Mouse (Mus musculus) small intestine, adult 2 months (tissue): ENCODE results near the gene Socs5. TPM values are rescaled to one million over a fixed set of nuclear protein-coding genes. Genes with fewer than 3 reads are reported as not detected.

Source experiments
- H3K27ac ChIP-seq: fragments of 200-500 bp; 2 replicates; pipeline ENCODE4 v1.5.1; 2012; ENCODE audit warnings: low read depth, low read length, control low read depth, inconsistent platforms; ENCODE audit not compliant: insufficient read depth
- H3K27me3 ChIP-seq: fragments of 200-500 bp; 2 replicates; pipeline ENCODE4 v1.6.1; 2012; ENCODE audit warnings: mild to moderate bottlenecking, moderate library complexity, low read length, inconsistent platforms; ENCODE audit not compliant: control insufficient read depth, insufficient read depth
- H3K36me3 ChIP-seq: fragments of 200-500 bp; 2 replicates; pipeline ENCODE4 v1.6.1; 2012; ENCODE audit warnings: mild to moderate bottlenecking, low read length, control low read depth, inconsistent platforms; ENCODE audit not compliant: control insufficient read depth, insufficient read depth
- H3K4me1 ChIP-seq: fragments of 200-500 bp; 2 replicates; pipeline ENCODE4 v1.6.1; 2012; ENCODE audit warnings: low read length, inconsistent platforms, mixed read lengths; ENCODE audit not compliant: control insufficient read depth, insufficient read depth, insufficient read length
- H3K4me3 ChIP-seq: fragments of 200-500 bp; 2 replicates; pipeline ENCODE4 v1.5.1; 2012; ENCODE audit warnings: low read depth, mild to moderate bottlenecking, control low read depth, inconsistent platforms, low read length, moderate library complexity
- CTCF ChIP-seq: fragments of 200-500 bp; IDR thresholded peaks from 2 replicates; pipeline ENCODE4 v1.5.1; 2012; ENCODE audit warnings: low read depth, mild to moderate bottlenecking, control low read depth, inconsistent platforms, low read length, moderate library complexity, mixed read lengths; ENCODE audit not compliant: insufficient replicate concordance, insufficient read length; ENCODE audit errors: extremely low read depth
- POLR2A ChIP-seq: fragments of 200-500 bp; IDR thresholded peaks from 2 replicates; pipeline ENCODE4 v1.6.1; 2012; ENCODE audit warnings: low read depth, mild to moderate bottlenecking, control low read depth, inconsistent platforms, low read length, moderate library complexity
- WGBS: fragments of 180-500 bp; shearing (Covaris S2); methylation state at CpG from one replicate; pipeline ENCODE4 v1.1.7; 2018; 5-methylcytosine and 5-hydroxymethylcytosine counted together
- polyA plus RNA-seq: library from polyadenylated mRNA; depleted of rRNA; stranded (reverse); fragments of >200 nt; gene quantifications from 2 replicates; pipeline ENCODE4 v1.2.3, GENCODE M21; 2012; rRNA removed

The Socs5 gene
- polyA plus RNA-seq, 1 experiment = 1.8 TPM

- Histone ChIP-seq H3K4me1 (no peaks in the 10 kb centered on the region; the same call in 1 of the 2 replicates), H3K36me3 (no peaks in the 10 kb centered on the region), H3K27ac (peak overlapping the region; percentile 40), H3K27me3 (no peaks in the 10 kb centered on the region), H3K4me3 (no peak overlapping the region)
- 55% methylated on average over 17 of the region's 17 CpGs for WGBS
- TF ChIP-seq POLR2A (no peak), CTCF (no peak)
Measured at GRCm38 (mm10) chr17:87176066-87177012, 68.9 kb downstream of the Socs5 start.

GRCm38 (mm10) chr17:87178596-87179590 lies 71.4 kb downstream of the Socs5 start:
- WGBS = 56% methylated on average over 16 of the region's 16 CpGs
- Histone ChIP-seq H3K4me1 (no peaks in the 10 kb centered on the region; the same call in 1 of the 2 replicates), H3K27ac (no peak overlapping the region), H3K27me3 (no peaks in the 10 kb centered on the region), H3K36me3 (no peaks in the 10 kb centered on the region), H3K4me3 (no peak overlapping the region)
- no peak for TF ChIP-seq POLR2A
- no peak for TF ChIP-seq CTCF

GRCm38 (mm10) chr17:87179939-87180550 lies 72.6 kb downstream of the Socs5 start:
- H3K4me1 ChIP-seq = no peaks in the 10 kb centered on the region; the same call in 1 of the 2 replicates
- TF ChIP-seq CTCF (no peak), POLR2A (no peak)
- H3K36me3 ChIP-seq = no peaks in the 10 kb centered on the region
- H3K27ac ChIP-seq = no peak overlapping the region
- H3K4me3 ChIP-seq = no peak overlapping the region
- 84% methylated on average over 9 of the region's 9 CpGs for WGBS
- no peaks in the 10 kb centered on the region for H3K27me3 ChIP-seq

GRCm38 (mm10) chr17:87181683-87182346 lies 74.3 kb downstream of the Socs5 start:
- H3K27ac ChIP-seq = no peak overlapping the region
- H3K4me1 ChIP-seq = no peaks in the 10 kb centered on the region
- WGBS = 70% methylated on average over 8 of the region's 8 CpGs
- TF ChIP-seq CTCF = no peak
- TF ChIP-seq POLR2A = no peak
- H3K4me3 ChIP-seq = no peak overlapping the region
- no peaks in the 10 kb centered on the region for H3K36me3 ChIP-seq
- H3K27me3 ChIP-seq = no peaks in the 10 kb centered on the region

GRCm38 (mm10) chr17:87185461-87186066 lies 78.1 kb downstream of the Socs5 start:
- no peaks in the 10 kb centered on the region for H3K27me3 ChIP-seq
- no peak overlapping the region for H3K4me3 ChIP-seq
- TF ChIP-seq CTCF (no peak), POLR2A (no peak)
- H3K27ac ChIP-seq = no peak overlapping the region
- no peaks in the 10 kb centered on the region for H3K4me1 ChIP-seq
- 49% methylated on average over 11 of the region's 11 CpGs for WGBS
- no peaks in the 10 kb centered on the region for H3K36me3 ChIP-seq

- no peak for TF ChIP-seq CTCF
- no peak for TF ChIP-seq POLR2A
- H3K4me3 ChIP-seq = no peak overlapping the region
- H3K27me3 ChIP-seq = no peaks in the 10 kb centered on the region
- H3K4me1 ChIP-seq = no peaks in the 10 kb centered on the region
- 74% methylated on average over 17 of the region's 17 CpGs for WGBS
- H3K27ac ChIP-seq = no peak overlapping the region
- H3K36me3 ChIP-seq = no peaks in the 10 kb centered on the region
Measured at GRCm38 (mm10) chr17:87187005-87187404, 79.5 kb downstream of the Socs5 start.

Other genes starting within 250 kb of the Socs5 start
- gene Tmem247, start 190.3 kb upstream of the Socs5 start, polyA plus RNA-seq = not detected in 2 replicates
- gene Atp6v1e2, start 159.8 kb upstream of the Socs5 start, polyA plus RNA-seq = not detected in 2 replicates
- 9.3 and 14.1 TPM in 2 replicates for gene Rhoq, start 144.6 kb upstream of the Socs5 start, polyA plus RNA-seq
- gene Pigf, start 82.3 kb upstream of the Socs5 start, polyA plus RNA-seq = 1.2 and 2.3 TPM in 2 replicates
- 1.4 and 4.4 TPM in 2 replicates for gene Cript, start 82.1 kb upstream of the Socs5 start, polyA plus RNA-seq
- 139 and 169 TPM in 2 replicates for gene Mcfd2, start 158.3 kb downstream of the Socs5 start, polyA plus RNA-seq
- 195 and 289 TPM in 2 replicates for gene Ttc7, start 175.2 kb downstream of the Socs5 start, polyA plus RNA-seq